Mouse (Mus musculus): ENCODE measurements at regions not wholly inside any gene's neighbourhood (a gene's known extent, or its start where the extent isn't known, plus 50 kb on each side); places are given as distances from the start of the nearest gene placed in this dataset.

DNA sequence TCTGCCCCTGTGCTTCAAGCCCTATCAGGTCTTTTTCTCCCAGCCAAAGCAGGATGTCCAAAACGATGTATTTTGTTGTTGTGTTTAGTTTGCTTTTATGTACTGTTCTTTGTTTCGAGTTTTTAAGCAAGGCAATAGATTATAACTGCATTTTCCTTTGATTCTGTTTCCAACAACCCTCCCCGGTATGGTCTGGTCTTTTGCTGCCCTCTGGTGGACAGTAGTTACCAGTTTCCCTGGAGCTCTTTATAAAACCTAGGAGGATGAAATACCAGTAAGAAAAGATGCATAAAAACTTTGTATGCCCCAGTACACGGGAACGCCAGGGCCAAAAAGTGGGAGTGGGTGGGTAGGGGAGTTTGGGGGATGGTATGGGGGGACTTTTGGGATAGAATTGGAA, 73.9 kb upstream of the Itm2a start:
- H3K4me1 ChIP-seq (replicated peaks) = no peaks in the 10 kb centered on the region

DNA sequence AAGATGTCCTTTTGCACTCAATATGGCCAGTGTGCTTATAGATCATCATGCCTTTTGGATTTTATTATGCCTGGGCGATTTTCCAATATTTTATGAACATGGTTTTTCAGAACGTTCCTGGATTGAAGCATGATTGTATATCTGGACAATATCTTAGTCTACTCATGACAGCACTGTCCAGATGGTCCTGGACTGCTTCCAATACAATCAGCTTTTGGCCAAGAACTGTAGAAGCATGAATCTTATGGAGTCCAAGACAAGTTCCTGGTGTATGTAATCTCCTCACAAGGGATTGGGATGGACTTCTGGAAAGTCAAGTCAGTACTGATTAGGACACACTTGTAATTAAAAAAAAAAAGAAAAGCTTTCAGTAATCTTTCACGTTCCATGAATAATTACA, 66.1 kb upstream of the Itm2a start:
- H3K4me1 ChIP-seq (replicated peaks) = no peaks in the 10 kb centered on the region
- H3K9ac ChIP-seq = no peak overlapping the region
- no peaks in the 10 kb centered on the region for H3K9me3 ChIP-seq
- no peak overlapping the region for H3K4me2 ChIP-seq (replicated peaks)
- H3K27me3 ChIP-seq (replicated peaks) = no peaks in the 10 kb centered on the region
- no peak overlapping the region for H3K4me3 ChIP-seq (replicated peaks)
- ATAC-seq = peak; percentile 74; the same call in 1 of the 2 replicates
- WGBS = 53% methylated on average over 3 of the region's 3 CpGs
- H3K27ac ChIP-seq = no peak overlapping the region
- no peaks in the 10 kb centered on the region for H3K36me3 ChIP-seq

More for the DNA sequence above, 73.9 kb upstream of the Itm2a start:
- Histone ChIP-seq H3K9me3 (no peaks in the 10 kb centered on the region), H3K4me2 (replicated peaks) (no peak overlapping the region), H3K9ac (no peak overlapping the region), H3K27me3 (replicated peaks) (no peaks in the 10 kb centered on the region), H3K4me3 (replicated peaks) (no peak overlapping the region), H3K27ac (no peak overlapping the region), H3K36me3 (no peaks in the 10 kb centered on the region)
- no peak for ATAC-seq
- WGBS = 16% methylated on average over 5 of the region's 5 CpGs
